Mouse (Mus musculus): Measurements from ENCODE around the gene Pip5k1b.

The Pip5k1b gene

GRCm38 (mm10) chr19:24476461-24476860, 79.2 kb downstream of the Pip5k1b start:
- peak; percentile 26 to 31 for DNase-seq (ENCODE audit: low spot score in 2 of 2)

- no peak for DNase-seq (ENCODE audit: low spot score in 2 of 2)
Measured at GRCm38 (mm10) chr19:24475281-24475680, 80.4 kb downstream of the Pip5k1b start.

GRCm38 (mm10) chr19:24472512-24472911, 83.2 kb downstream of the Pip5k1b start:
- DNase-seq (ENCODE audit: low spot score in 2 of 2), result no peak

- DNase-seq (ENCODE audit: low spot score in 2 of 2), result no peak
Measured at GRCm38 (mm10) chr19:24471538-24471937, 84.1 kb downstream of the Pip5k1b start.

GRCm38 (mm10) chr19:24469216-24469615, 86.5 kb downstream of the Pip5k1b start:
- DNase-seq (ENCODE audit: low spot score in 2 of 2), result no peak

GRCm38 (mm10) chr19:24468616-24469015, 87.1 kb downstream of the Pip5k1b start:
- DNase-seq (ENCODE audit: low spot score in 2 of 2), result no peak

GRCm38 (mm10) chr19:24463011-24463410, 92.7 kb downstream of the Pip5k1b start:
- no peak for DNase-seq (ENCODE audit: low spot score in 2 of 2)

- DNase-seq (ENCODE audit: low spot score in 2 of 2), result no peak
Measured at GRCm38 (mm10) chr19:24456591-24457231, 99.0 kb downstream of the Pip5k1b start.

GRCm38 (mm10) chr19:24455249-24455960, 100.3 kb downstream of the Pip5k1b start:
- DNase-seq (ENCODE audit: low spot score in 2 of 2), result no peak

GRCm38 (mm10) chr19:24454451-24454850, 101.2 kb downstream of the Pip5k1b start:
- no peak for DNase-seq (ENCODE audit: low spot score in 2 of 2)

- no peak for DNase-seq (ENCODE audit: low spot score in 2 of 2)
Measured at GRCm38 (mm10) chr19:24453379-24453778, 102.3 kb downstream of the Pip5k1b start.

- DNase-seq (ENCODE audit: low spot score in 2 of 2), result no peak
Measured at GRCm38 (mm10) chr19:24452441-24452898, 103.2 kb downstream of the Pip5k1b start.

- DNase-seq (ENCODE audit: low spot score in 2 of 2), result no peak
Measured at GRCm38 (mm10) chr19:24451626-24452025, 104.0 kb downstream of the Pip5k1b start.

GRCm38 (mm10) chr19:24450740-24451139, 104.9 kb downstream of the Pip5k1b start:
- peak in 1 of 2 experiments; percentile 6 for DNase-seq (ENCODE audit: low spot score in 2 of 2)

GRCm38 (mm10) chr19:24444322-24444721, 111.3 kb downstream of the Pip5k1b start:
- no peak for DNase-seq (ENCODE audit: low spot score in 2 of 2)

GRCm38 (mm10) chr19:24439715-24440114, 116.0 kb downstream of the Pip5k1b start:
- DNase-seq (ENCODE audit: low spot score in 2 of 2), result no peak

GRCm38 (mm10) chr19:24434291-24434690, 121.4 kb downstream of the Pip5k1b start:
- no peak for DNase-seq (ENCODE audit: low spot score in 2 of 2)

GRCm38 (mm10) chr19:24432447-24432846, 123.2 kb downstream of the Pip5k1b start:
- no peak for DNase-seq (ENCODE audit: low spot score in 2 of 2)

GRCm38 (mm10) chr19:24431381-24431780, 124.3 kb downstream of the Pip5k1b start:
- no peak for DNase-seq (ENCODE audit: low spot score in 2 of 2)

GRCm38 (mm10) chr19:24428011-24428410, 127.7 kb downstream of the Pip5k1b start:
- DNase-seq (ENCODE audit: low spot score in 2 of 2), result no peak

GRCm38 (mm10) chr19:24427258-24427657, 128.4 kb downstream of the Pip5k1b start:
- no peak for DNase-seq (ENCODE audit: low spot score in 2 of 2)

- no peak for DNase-seq (ENCODE audit: low spot score in 2 of 2)
Measured at GRCm38 (mm10) chr19:24426759-24427181, 128.9 kb downstream of the Pip5k1b start.

GRCm38 (mm10) chr19:24418030-24418429, 137.6 kb downstream of the Pip5k1b start:
- DNase-seq (ENCODE audit: low spot score in 2 of 2), result no peak
